Mouse (Mus musculus) heart, embryonic 11.5 days (tissue): ENCODE data around the gene Gcnt3. TPM values are rescaled to one million over a fixed set of nuclear protein-coding genes. Genes with fewer than 3 reads are reported as not detected.

Source experiments
- ATAC-seq: fragments of 200-750 bp; cut with Nextera tagmentation; replicated peaks from 2 replicates; pipeline ENCODE4 v1.8.0; 2017; ENCODE audit warnings: moderate library complexity; ENCODE audit not compliant: insufficient number of reproducible peaks, low FRiP score, low TSS enrichment
- H3K27ac ChIP-seq: fragments of 300-500 bp; sonication (generic); 2 replicates; pipeline ENCODE4 v1.5.1; 2014; ENCODE audit warnings: mild to moderate bottlenecking, low read depth, low read length
- H3K27me3 ChIP-seq: fragments of 300-500 bp; sonication (generic); 2 replicates; pipeline ENCODE4 v1.6.1; 2014; ENCODE audit warnings: mild to moderate bottlenecking, low read length, mixed read lengths; ENCODE audit not compliant: control insufficient read depth, insufficient read depth
- H3K36me3 ChIP-seq: fragments of 300-500 bp; sonication (generic); 2 replicates; pipeline ENCODE4 v1.6.1; 2014; ENCODE audit warnings: mild to moderate bottlenecking, low read length, moderate library complexity, mixed read lengths; ENCODE audit not compliant: control insufficient read depth, insufficient read depth
- H3K4me1 ChIP-seq: fragments of 300-500 bp; sonication (generic); 2 replicates; pipeline ENCODE4 v1.6.1; 2014; ENCODE audit warnings: low read length; ENCODE audit not compliant: control insufficient read depth, insufficient read depth
- H3K4me2 ChIP-seq: fragments of 300-500 bp; sonication (generic); 2 replicates; pipeline ENCODE4 v1.6.1; 2014; ENCODE audit warnings: mild to moderate bottlenecking, moderate library complexity
- H3K4me3 ChIP-seq: fragments of 300-500 bp; sonication (generic); 2 replicates; pipeline ENCODE4 v1.5.1; 2014; ENCODE audit warnings: low read depth, low read length
- H3K9ac ChIP-seq: fragments of 300-500 bp; sonication (generic); 2 replicates; pipeline ENCODE4 v1.6.1; 2014; ENCODE audit warnings: mild to moderate bottlenecking, low read depth, low read length, moderate library complexity
- H3K9me3 ChIP-seq: fragments of 300-500 bp; sonication (generic); replicated peaks from 2 replicates; pipeline ENCODE4 v1.6.1; 2016; ENCODE audit warnings: low read length; ENCODE audit not compliant: control insufficient read depth
- WGBS: fragments of 180-500 bp; shearing (Covaris S2); extraction: QIAGEN DNeasy Blood & Tissue Kit; methylation state at CpG from one replicate; pipeline ENCODE4 v1.1.7; 2014; ENCODE audit not compliant: insufficient replicate concordance; 5-methylcytosine and 5-hydroxymethylcytosine counted together
- polyA plus RNA-seq: library from polyadenylated mRNA; unstranded; fragments of >200 nt; fragmentation: Nextera tagmentation; extraction: Ambion mirVana; gene quantifications from 2 replicates; pipeline ENCODE4 v1.2.1, GENCODE M21; 2014

Gcnt3 gene
- polyA plus RNA-seq, 1 experiment from 2014 or later, result not detected

DNA sequence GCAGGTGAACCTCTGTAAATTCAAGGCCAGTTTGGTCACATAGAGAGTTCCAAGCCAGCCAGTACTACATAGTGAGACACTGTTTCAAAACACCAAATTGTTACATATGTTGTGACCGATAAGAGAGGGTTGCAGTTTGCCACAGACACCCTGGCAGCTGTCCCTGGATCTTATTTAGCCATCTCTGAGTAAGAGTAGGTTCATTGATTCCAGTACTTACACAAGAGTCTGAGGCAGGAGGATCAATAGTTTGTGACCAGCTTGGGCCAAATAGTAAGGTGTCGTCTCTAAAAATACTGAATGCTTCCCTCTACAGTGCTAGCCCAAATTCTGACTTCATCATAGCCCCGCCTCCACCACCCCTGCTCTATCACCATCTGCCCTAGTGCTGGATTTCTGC lies 40.1 kb upstream of the Gcnt3 start:
- Histone ChIP-seq H3K4me2 (no peak overlapping the region), H3K4me1 (no peaks in the 10 kb centered on the region), H3K4me3 (no peak overlapping the region), H3K9me3 (no peaks in the 10 kb centered on the region), H3K27me3 (no peaks in the 10 kb centered on the region), H3K36me3 (no peaks in the 10 kb centered on the region), H3K27ac (no peak overlapping the region), H3K9ac (no peak overlapping the region)
- 75% methylated on average over 3 of the region's 3 CpGs for WGBS
- no peak for ATAC-seq

DNA sequence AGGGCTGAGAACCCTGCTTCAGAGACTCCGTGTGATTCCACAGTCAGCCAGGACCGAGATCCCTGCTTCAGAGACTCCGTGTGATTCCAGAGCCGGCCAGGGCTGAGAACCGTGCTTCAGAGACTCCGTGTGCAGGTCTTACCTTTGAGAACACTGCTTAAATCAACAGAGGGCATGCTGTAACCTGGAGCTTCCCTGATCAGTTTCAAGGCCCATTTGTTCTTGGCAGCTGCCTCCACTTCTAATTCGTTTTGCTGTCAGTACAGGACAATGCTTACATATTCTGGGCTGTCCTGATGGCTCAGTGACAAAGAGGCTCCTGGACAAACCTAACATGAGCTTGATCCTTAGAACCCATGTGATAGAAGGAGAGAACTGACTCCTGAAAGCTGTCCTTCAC lies 39.3 kb upstream of the Gcnt3 start:
- no peaks in the 10 kb centered on the region for H3K27me3 ChIP-seq
- no peak for ATAC-seq
- H3K36me3 ChIP-seq, result no peaks in the 10 kb centered on the region
- no peak overlapping the region for H3K9ac ChIP-seq
- 72% methylated on average over 7 of the region's 7 CpGs for WGBS
- H3K4me3 ChIP-seq, result no peak overlapping the region
- H3K9me3 ChIP-seq, result no peaks in the 10 kb centered on the region
- no peak overlapping the region for H3K4me2 ChIP-seq
- H3K27ac ChIP-seq, result no peak overlapping the region
- H3K4me1 ChIP-seq, result no peaks in the 10 kb centered on the region

DNA sequence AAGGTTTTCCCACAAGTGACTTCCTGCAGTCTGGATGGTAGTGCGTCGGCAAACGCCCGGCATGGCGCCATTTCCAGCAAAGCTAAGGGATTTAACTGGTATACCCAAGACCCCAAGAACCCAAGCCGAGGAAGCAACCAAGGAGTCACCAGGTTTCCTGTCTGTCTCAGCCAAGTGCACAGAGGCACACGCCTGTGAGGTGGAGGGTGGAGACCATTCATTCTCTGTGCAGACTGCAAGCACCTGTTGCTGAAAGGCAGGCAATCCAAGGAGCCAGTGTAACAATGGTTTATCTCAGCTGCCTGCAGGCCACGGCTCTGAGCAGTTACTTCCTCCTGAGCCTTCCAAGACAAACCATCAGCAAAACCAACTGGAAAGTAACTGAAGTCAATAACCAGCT lies 34.5 kb upstream of the Gcnt3 start:
- Histone ChIP-seq H3K4me2 (no peak overlapping the region), H3K9me3 (no peaks in the 10 kb centered on the region), H3K9ac (no peak overlapping the region), H3K36me3 (no peaks in the 10 kb centered on the region), H3K27me3 (no peaks in the 10 kb centered on the region), H3K4me1 (no peaks in the 10 kb centered on the region), H3K4me3 (no peak overlapping the region), H3K27ac (no peak overlapping the region)
- 80% methylated on average over 8 of the region's 8 CpGs for WGBS
- no peak for ATAC-seq

DNA sequence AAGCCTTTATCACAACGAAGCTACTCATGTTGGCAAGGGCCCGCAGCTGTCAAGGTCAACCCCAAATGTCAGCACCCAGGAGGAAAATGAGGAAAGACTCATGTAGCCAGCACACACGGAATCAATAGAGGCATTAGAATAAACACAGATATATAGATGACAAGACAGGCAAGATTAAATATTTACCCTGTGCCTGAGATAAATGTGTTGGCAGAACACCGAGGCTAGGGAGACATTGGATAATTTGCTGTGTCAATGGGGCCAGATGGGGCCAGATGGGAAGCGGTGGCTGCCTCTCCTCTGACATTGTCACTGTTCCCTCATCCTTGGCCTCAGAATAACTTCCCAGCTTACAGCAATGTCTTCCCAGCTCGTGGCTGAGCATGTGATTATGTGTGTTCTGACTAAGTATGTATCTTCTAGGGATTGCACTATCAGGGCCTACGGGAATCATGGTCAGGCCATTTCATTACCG lies 32.1 kb upstream of the Gcnt3 start:
- Histone ChIP-seq H3K36me3 (no peaks in the 10 kb centered on the region), H3K27me3 (no peaks in the 10 kb centered on the region), H3K4me3 (no peak overlapping the region), H3K27ac (no peak overlapping the region), H3K9me3 (no peaks in the 10 kb centered on the region), H3K4me1 (no peaks in the 10 kb centered on the region), H3K9ac (no peak overlapping the region), H3K4me2 (no peak overlapping the region)
- no peak for ATAC-seq
- WGBS, result 59% methylated on average over 8 of the region's 8 CpGs

DNA sequence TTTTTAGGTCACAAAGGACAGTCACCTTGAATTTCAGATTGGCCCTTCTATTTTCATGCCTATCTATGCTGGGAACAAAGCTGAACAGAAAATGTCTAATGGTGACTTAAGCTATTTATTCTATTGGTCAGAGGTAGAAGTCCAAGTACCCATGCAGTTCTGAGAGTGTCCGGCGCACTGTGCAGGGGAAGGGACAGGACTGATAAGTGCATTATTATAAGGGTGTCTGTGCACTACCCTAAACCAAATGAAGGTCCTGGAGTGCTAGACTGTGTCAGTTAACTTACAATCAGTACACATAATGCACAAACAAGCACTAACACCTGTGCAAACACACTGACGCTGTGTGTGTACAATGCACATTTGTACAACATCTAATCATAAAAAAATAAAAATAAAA lies 29.6 kb upstream of the Gcnt3 start:
- Histone ChIP-seq H3K9ac (no peak overlapping the region), H3K9me3 (no peaks in the 10 kb centered on the region), H3K36me3 (no peaks in the 10 kb centered on the region), H3K27me3 (no peaks in the 10 kb centered on the region), H3K4me2 (no peak overlapping the region), H3K27ac (no peak overlapping the region), H3K4me3 (no peak overlapping the region), H3K4me1 (no peaks in the 10 kb centered on the region)
- ATAC-seq, result no peak
- WGBS, result 75% methylated on average over 3 of the region's 3 CpGs

DNA sequence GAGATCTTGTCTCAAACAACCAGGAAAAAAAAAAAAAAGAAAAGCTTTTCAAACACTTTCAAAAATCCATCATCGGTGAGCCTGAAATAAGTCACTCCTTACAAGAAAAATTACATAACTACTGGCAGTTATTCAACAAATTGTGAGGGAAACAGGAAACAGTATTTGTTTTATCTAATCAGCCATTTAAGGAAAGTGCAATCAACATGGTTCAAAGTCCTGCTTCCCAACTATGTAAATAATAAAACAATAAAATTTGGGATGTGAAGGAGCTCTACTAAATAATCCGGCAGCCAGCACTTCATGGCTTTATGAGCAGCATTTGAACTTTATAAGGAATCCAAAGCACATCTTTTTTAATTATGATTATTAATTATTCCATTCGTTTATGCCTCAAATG lies 24.1 kb upstream of the Gcnt3 start:
- Histone ChIP-seq H3K27me3 (no peaks in the 10 kb centered on the region), H3K4me3 (no peak overlapping the region), H3K27ac (no peak overlapping the region), H3K4me2 (no peak overlapping the region), H3K4me1 (no peaks in the 10 kb centered on the region), H3K36me3 (no peaks in the 10 kb centered on the region), H3K9me3 (no peaks in the 10 kb centered on the region), H3K9ac (no peak overlapping the region)
- WGBS, result 76% methylated on average over 3 of the region's 3 CpGs
- no peak for ATAC-seq

DNA sequence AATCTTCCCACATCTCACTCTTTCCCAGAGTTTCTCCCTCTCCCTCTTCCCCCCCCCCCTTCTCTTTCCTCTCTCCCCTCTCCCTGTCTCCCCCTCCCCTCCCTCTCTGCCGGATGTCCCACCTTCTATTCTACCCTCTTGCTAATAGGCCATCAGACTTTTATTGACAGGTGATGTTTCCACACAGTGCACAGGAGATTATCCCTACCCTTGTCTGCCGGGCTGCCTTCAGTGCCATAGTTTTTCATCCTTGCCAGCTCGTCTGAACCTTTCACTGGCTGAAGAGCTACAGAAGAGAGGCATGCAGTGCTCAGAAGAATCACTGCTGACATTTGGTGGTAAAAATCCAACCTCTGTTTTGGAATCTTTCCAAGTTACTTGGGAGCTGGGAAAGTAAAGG lies 15.5 kb upstream of the Gcnt3 start:
- no peak for ATAC-seq
- no peak overlapping the region for H3K4me2 ChIP-seq
- 43% methylated on average over 3 of the region's 3 CpGs for WGBS
- no peak overlapping the region for H3K4me3 ChIP-seq
- no peaks in the 10 kb centered on the region for H3K9me3 ChIP-seq
- no peaks in the 10 kb centered on the region for H3K36me3 ChIP-seq
- no peak overlapping the region for H3K27ac ChIP-seq
- no peak overlapping the region for H3K9ac ChIP-seq
- peaks cover 2% of the 10 kb centered on the region; the same call in 1 of the 2 replicates for H3K4me1 ChIP-seq
- no peaks in the 10 kb centered on the region for H3K27me3 ChIP-seq

DNA sequence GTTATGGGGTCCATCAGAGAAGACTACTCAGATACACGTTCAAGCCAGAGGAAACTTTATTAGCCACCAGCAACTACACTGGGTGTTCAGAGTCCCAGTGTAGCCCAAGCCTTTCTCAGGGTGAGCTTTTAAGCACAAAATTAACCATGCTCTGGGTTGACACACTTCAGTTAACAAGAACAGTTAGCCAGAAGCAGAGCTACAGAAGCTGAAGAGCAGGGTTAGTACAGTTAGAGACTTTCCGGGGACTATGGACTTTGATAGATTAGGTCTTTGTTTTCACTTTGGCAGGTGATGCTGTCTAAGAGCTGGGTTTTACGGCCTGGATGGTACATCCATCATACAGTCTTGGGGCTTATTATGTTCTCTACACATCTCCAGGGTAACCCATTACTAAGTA lies 14.8 kb upstream of the Gcnt3 start:
- 76% methylated on average over 3 of the region's 3 CpGs for whole genome bisulfite sequencing
- H3K4me3 ChIP-seq, result no peak overlapping the region
- H3K9ac ChIP-seq, result no peak overlapping the region
- no peaks in the 10 kb centered on the region for H3K9me3 ChIP-seq
- no peak overlapping the region for H3K27ac ChIP-seq
- ATAC-seq, result no peak
- H3K36me3 ChIP-seq, result no peaks in the 10 kb centered on the region
- H3K4me2 ChIP-seq, result no peak overlapping the region
- H3K4me1 ChIP-seq, result peaks cover 2% of the 10 kb centered on the region; the same call in 1 of the 2 replicates
- no peaks in the 10 kb centered on the region for H3K27me3 ChIP-seq

DNA sequence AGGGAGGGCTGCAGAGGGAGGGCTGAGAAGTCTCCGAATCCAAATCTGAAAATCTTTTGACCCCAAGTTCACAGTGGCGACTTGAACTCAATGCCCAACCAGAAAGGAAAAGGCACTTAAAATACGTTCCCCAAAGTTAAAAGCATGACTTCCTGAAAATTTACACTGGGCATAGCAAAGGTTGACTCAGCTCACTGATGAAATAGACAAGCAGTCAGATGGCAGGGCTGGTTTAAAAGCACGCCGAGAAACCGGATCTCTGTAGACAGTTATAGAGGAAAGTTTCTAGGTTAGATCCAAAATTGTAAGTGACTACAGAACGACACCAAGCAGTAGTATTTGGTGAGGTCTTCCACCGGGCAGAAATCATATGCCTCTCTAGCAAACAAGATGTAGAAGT lies 12.0 kb upstream of the Gcnt3 start:
- Histone ChIP-seq H3K4me1 (peaks cover 2% of the 10 kb centered on the region; the same call in 1 of the 2 replicates), H3K4me2 (no peak overlapping the region), H3K27ac (no peak overlapping the region), H3K36me3 (no peaks in the 10 kb centered on the region), H3K27me3 (no peaks in the 10 kb centered on the region), H3K9ac (no peak overlapping the region), H3K4me3 (no peak overlapping the region), H3K9me3 (no peaks in the 10 kb centered on the region)
- ATAC-seq, result no peak
- WGBS, result 47% methylated on average over 8 of the region's 8 CpGs
